Mouse (Mus musculus) MEL (cell line): ENCODE data around the gene Srsf1. TPM values are rescaled to one million over a fixed set of nuclear protein-coding genes. Genes with fewer than 3 reads are reported as not detected.

Experiments
- DNase-seq: peaks from one replicate; pipeline ENCODE4 v3.0.0; 2011; ENCODE audit warnings: low read depth, low spot score
- H3K27ac ChIP-seq: 2 replicates; pipeline ENCODE4 v1.5.1; 2012; ENCODE audit warnings: low read depth, mild to moderate bottlenecking, control low read depth, low read length, moderate library complexity; ENCODE audit not compliant: control insufficient read depth
- H3K27me3 ChIP-seq, 2 experiments: fragments of 150-350 bp in 1 of 2; sonication (generic) in 1 of 2; 2 replicates each; pipeline ENCODE4 v1.6.1; 2012; ENCODE audit warnings: low read length in 2 of 2, mild to moderate bottlenecking in 2 of 2, improper control_type of control experiment in 1 of 2, moderate library complexity in 1 of 2; ENCODE audit not compliant: insufficient read depth in 2 of 2, control insufficient read depth in 1 of 2
- H3K36me3 ChIP-seq, 2 experiments: 2 replicates each; pipeline ENCODE4 v1.6.1; 2012 to 2014; ENCODE audit warnings: low read length in 2 of 2, improper control_type of control experiment in 1 of 2, inconsistent platforms in 1 of 2, mild to moderate bottlenecking in 1 of 2; ENCODE audit not compliant: insufficient read depth in 2 of 2, control insufficient read depth in 1 of 2
- H3K4me1 ChIP-seq, 2 experiments: fragments of 150-350 bp in 1 of 2; sonication (generic) in 1 of 2; 2 replicates each; pipeline ENCODE4 v1.6.1; 2012; ENCODE audit warnings: low read length in 2 of 2, improper control_type of control experiment in 1 of 2, mild to moderate bottlenecking in 1 of 2; ENCODE audit not compliant: insufficient read depth in 2 of 2, control insufficient read depth in 1 of 2
- H3K4me3 ChIP-seq, 2 experiments: fragments of 150-350 bp in 1 of 2; sonication (generic) in 1 of 2; 2 replicates each; pipeline ENCODE4 v1.5.1; 2012; ENCODE audit warnings: low read depth in 2 of 2, low read length in 2 of 2, mild to moderate bottlenecking in 2 of 2, moderate library complexity in 2 of 2, control low read depth in 1 of 2, improper control_type of control experiment in 1 of 2; ENCODE audit not compliant: control insufficient read depth in 1 of 2, insufficient read depth in 1 of 2
- H3K79me2 ChIP-seq: 2 replicates; pipeline ENCODE4 v1.6.1; 2012; ENCODE audit warnings: mild to moderate bottlenecking, low read length, moderate library complexity; ENCODE audit not compliant: control insufficient read depth, poor library complexity, insufficient read depth
- H3K9ac ChIP-seq: 2 replicates; pipeline ENCODE4 v1.6.1; 2012; ENCODE audit warnings: low read depth, mild to moderate bottlenecking, control low read depth, low read length, moderate library complexity; ENCODE audit not compliant: control insufficient read depth, poor library complexity, severe bottlenecking
- H3K9me3 ChIP-seq: fragments of 150-350 bp; sonication (generic); replicated peaks from 2 replicates; pipeline ENCODE4 v1.6.1; 2012; ENCODE audit warnings: mild to moderate bottlenecking, low read length, improper control_type of control experiment, moderate library complexity; ENCODE audit not compliant: insufficient read depth
- BHLHE40 ChIP-seq: IDR thresholded peaks from 2 replicates; pipeline ENCODE4 v1.6.1; 2012; ENCODE audit warnings: low read depth, mild to moderate bottlenecking, inconsistent platforms, low read length, improper control_type of control experiment, borderline replicate concordance
- CHD2 ChIP-seq: IDR thresholded peaks from 2 replicates; pipeline ENCODE4 v1.6.1; 2011; ENCODE audit warnings: low read length, improper control_type of control experiment
- E2F4 ChIP-seq: IDR thresholded peaks from 2 replicates; pipeline ENCODE4 v1.6.1; 2011; ENCODE audit warnings: low read depth, low read length, improper control_type of control experiment, borderline replicate concordance
- ELF1 ChIP-seq: IDR thresholded peaks from 2 replicates; pipeline ENCODE4 v1.6.1; 2014; ENCODE audit warnings: low read depth, mild to moderate bottlenecking, inconsistent platforms, low read length, improper control_type of control experiment, moderate library complexity
- GABPA ChIP-seq: IDR thresholded peaks from 2 replicates; pipeline ENCODE4 v1.6.1; 2012; ENCODE audit warnings: low read depth, mild to moderate bottlenecking, inconsistent platforms, low read length, improper control_type of control experiment, moderate library complexity
- GATA1 ChIP-seq: IDR thresholded peaks from 2 replicates; pipeline ENCODE4 v1.6.1; 2011; ENCODE audit warnings: low read depth, low read length, improper control_type of control experiment
- MAX ChIP-seq: IDR thresholded peaks from 2 replicates; pipeline ENCODE4 v1.6.1; 2011; ENCODE audit warnings: low read length, improper control_type of control experiment
- MAZ ChIP-seq: IDR thresholded peaks from 2 replicates; pipeline ENCODE4 v1.6.1; 2012; ENCODE audit warnings: low read depth, mild to moderate bottlenecking, inconsistent platforms, low read length, improper control_type of control experiment
- MYC ChIP-seq: IDR thresholded peaks from 2 replicates; pipeline ENCODE4 v1.6.1; 2011; ENCODE audit warnings: low read depth, mild to moderate bottlenecking, low read length, improper control_type of control experiment, moderate library complexity
- NELFE ChIP-seq: IDR thresholded peaks from 2 replicates; pipeline ENCODE4 v1.6.1; 2011; ENCODE audit warnings: low read depth, low read length, improper control_type of control experiment
- POLR2A ChIP-seq, 2 experiments: IDR thresholded peaks; 2 replicates each; pipeline ENCODE4 v1.6.1; 2011 to 2012; ENCODE audit warnings: low read length in 2 of 2, mild to moderate bottlenecking in 2 of 2, control low read depth in 1 of 2, improper control_type of control experiment in 1 of 2, low read depth in 1 of 2, moderate library complexity in 1 of 2; ENCODE audit not compliant: control insufficient read depth in 1 of 2, insufficient read depth in 1 of 2, poor library complexity in 1 of 2
- RCOR1 ChIP-seq: IDR thresholded peaks from 2 replicates; pipeline ENCODE4 v1.6.1; 2012; ENCODE audit warnings: low read depth, mild to moderate bottlenecking, inconsistent platforms, low read length, improper control_type of control experiment
- SIN3A ChIP-seq: IDR thresholded peaks from 2 replicates; pipeline ENCODE4 v1.6.1; 2012; ENCODE audit warnings: low read length, improper control_type of control experiment, inconsistent platforms
- TAL1 ChIP-seq: IDR thresholded peaks from 2 replicates; pipeline ENCODE4 v1.6.1; 2012; ENCODE audit warnings: mild to moderate bottlenecking, inconsistent platforms, low read length, moderate library complexity, mixed read lengths
- TBP ChIP-seq: IDR thresholded peaks from 2 replicates; pipeline ENCODE4 v1.8.0; 2011; ENCODE audit warnings: low read depth, low read length, improper control_type of control experiment
- ZKSCAN1 ChIP-seq: IDR thresholded peaks from 2 replicates; pipeline ENCODE4 v1.6.1; 2012; ENCODE audit warnings: low read depth, mild to moderate bottlenecking, inconsistent platforms, low read length, improper control_type of control experiment, moderate library complexity
- polyA plus RNA-seq, 2 experiments: library from polyadenylated mRNA; stranded (reverse) in 1 of 2; unstranded in 1 of 2; fragments of >175 nt in 1 of 2; fragments of >200 nt in 1 of 2; gene quantifications; 2 replicates each; pipeline versions ENCODE4 v1.2.1 to v1.2.4; 2012; ENCODE audit warnings: low replicate concordance in 2 of 2, low read depth in 1 of 2; ENCODE audit not compliant: insufficient read length in 2 of 2, insufficient read depth in 1 of 2, missing spikeins in 1 of 2
- total RNA-seq: library from RNA; depleted of rRNA; stranded (reverse); fragments of 300-350 nt; gene quantifications from 2 replicates; pipeline ENCODE4 v1.2.3, GENCODE M21; 2012

Srsf1 gene
- total and polyA plus RNA-seq, 3 experiments: 421 to 596 (median 431) TPM

GRCm38 (mm10) chr11:88004123-88004522, 43.0 kb upstream of the Srsf1 start:
- Histone ChIP-seq H3K27ac (no peak overlapping the region), H3K79me2 (no peaks in the 10 kb centered on the region), H3K9ac (no peak overlapping the region)
- DNase-seq: peak; percentile 44
- TF ChIP-seq MAZ (no peak), CHD2 (no peak), BHLHE40 (no peak), NELFE (no peak), RCOR1 (no peak)
- TF ChIP-seq, all 39 proteins: peak for 0
- H3K9me3 ChIP-seq: no peaks in the 10 kb centered on the region
- no peaks in the 10 kb centered on the region for H3K36me3 ChIP-seq
- peaks cover 5% of the 10 kb centered on the region in 2 experiments; a peak in 3 of 4 replicates for H3K27me3 ChIP-seq
- no peak overlapping the region for H3K4me3 ChIP-seq
- no peaks in the 10 kb centered on the region for H3K4me1 ChIP-seq

- H3K27me3 ChIP-seq: peaks cover 11 to 13% of the 10 kb centered on the region in 2 experiments
- no peak for DNase-seq
- H3K36me3 ChIP-seq: no peaks in the 10 kb centered on the region
- no peaks in the 10 kb centered on the region for H3K79me2 ChIP-seq
- no peaks in the 10 kb centered on the region for H3K9me3 ChIP-seq
- TF ChIP-seq TAL1: no peak
- no peak for TF ChIP-seq BHLHE40
- TF ChIP-seq RCOR1: no peak
- no peak for TF ChIP-seq GABPA
- no peak for TF ChIP-seq TBP
- no peak for TF ChIP-seq ZKSCAN1
- no peak for TF ChIP-seq POLR2A (IDR thresholded peaks at IDR 0.05; ENCODE audit: control insufficient read depth in 1 of 2, insufficient read depth in 1 of 2, low read depth in 1 of 2, low read length in 2 of 2, poor library complexity in 1 of 2)
- no peak for TF ChIP-seq MAX
- no peak for TF ChIP-seq E2F4
- no peak for TF ChIP-seq GATA1
- TF ChIP-seq MYC: no peak
- no peak for TF ChIP-seq NELFE
- no peak for TF ChIP-seq ELF1
- TF ChIP-seq SIN3A: no peak
- H3K4me1 ChIP-seq: no peaks in the 10 kb centered on the region
- H3K4me3 ChIP-seq: no peak overlapping the region
- no peak overlapping the region for H3K9ac ChIP-seq
- H3K27ac ChIP-seq: no peak overlapping the region
These were observed 38.5 kb upstream of the Srsf1 start for GRCm38 (mm10) chr11:88008641-88009040.
